Mouse (Mus musculus): Measurements from ENCODE around the gene Fezf1.

Fezf1 gene

GRCm38 (mm10) chr6:23248313-23249052 is at the start of gene Fezf1:
Fezf1 (minus strand) TSS chr6:23248362.
- no peak for DNase-seq (ENCODE audit: low read depth, low spot score)

GRCm38 (mm10) chr6:23294685-23295084 is 46.5 kb upstream of the Fezf1 start:
- DNase-seq (ENCODE audit: low read depth, low spot score), result no peak

GRCm38 (mm10) chr6:23288752-23289151 is 40.6 kb upstream of the Fezf1 start:
- no peak for DNase-seq (ENCODE audit: low read depth, low spot score)

- no peak for DNase-seq (ENCODE audit: low read depth, low spot score)
Measured at GRCm38 (mm10) chr6:23281514-23281820, 33.3 kb upstream of the Fezf1 start.

- no peak for DNase-seq (ENCODE audit: low read depth, low spot score)
Measured at GRCm38 (mm10) chr6:23280811-23281513, 32.8 kb upstream of the Fezf1 start.

- no peak for DNase-seq (ENCODE audit: low read depth, low spot score)
Measured at GRCm38 (mm10) chr6:23273483-23273882, 25.3 kb upstream of the Fezf1 start.

GRCm38 (mm10) chr6:23272979-23273378 is 24.8 kb upstream of the Fezf1 start:
- DNase-seq (ENCODE audit: low read depth, low spot score), result peak; percentile 69

- no peak for DNase-seq (ENCODE audit: low read depth, low spot score)
Measured at GRCm38 (mm10) chr6:23272542-23272941, 24.4 kb upstream of the Fezf1 start.

- DNase-seq (ENCODE audit: low read depth, low spot score), result no peak
Measured at GRCm38 (mm10) chr6:23260738-23261050, 12.5 kb upstream of the Fezf1 start.

- no peak for DNase-seq (ENCODE audit: low read depth, low spot score)
Measured at GRCm38 (mm10) chr6:23260016-23260737, 12.0 kb upstream of the Fezf1 start.

GRCm38 (mm10) chr6:23257981-23258380 is 9.8 kb upstream of the Fezf1 start:
- DNase-seq (ENCODE audit: low read depth, low spot score), result no peak

- no peak for DNase-seq (ENCODE audit: low read depth, low spot score)
Measured at GRCm38 (mm10) chr6:23255161-23255560, 7.0 kb upstream of the Fezf1 start.

GRCm38 (mm10) chr6:23254644-23255043 is 6.5 kb upstream of the Fezf1 start:
- DNase-seq (ENCODE audit: low read depth, low spot score), result no peak

GRCm38 (mm10) chr6:23253353-23254311 is 5.5 kb upstream of the Fezf1 start:
- no peak for DNase-seq (ENCODE audit: low read depth, low spot score)

GRCm38 (mm10) chr6:23252196-23253135 is 4.3 kb upstream of the Fezf1 start:
- DNase-seq (ENCODE audit: low read depth, low spot score), result no peak

GRCm38 (mm10) chr6:23251431-23251830 is 3.3 kb upstream of the Fezf1 start:
- no peak for DNase-seq (ENCODE audit: low read depth, low spot score)

GRCm38 (mm10) chr6:23250288-23250955 is 2.3 kb upstream of the Fezf1 start:
- DNase-seq (ENCODE audit: low read depth, low spot score), result no peak

GRCm38 (mm10) chr6:23249616-23250287 is 1.6 kb upstream of the Fezf1 start:
- no peak for DNase-seq (ENCODE audit: low read depth, low spot score)

- DNase-seq (ENCODE audit: low read depth, low spot score), result no peak
Measured at GRCm38 (mm10) chr6:23249053-23249401, 865 bp upstream of the Fezf1 start.
